Mouse (Mus musculus) myocyte (in vitro differentiated cells): ENCODE data around the gene Zfp697.

Experiments
- CEBPB ChIP-seq: IDR thresholded peaks from 2 replicates; pipeline ENCODE4 v1.6.1; 2011; ENCODE audit warnings: mild to moderate bottlenecking, moderate library complexity; ENCODE audit not compliant: poor library complexity, insufficient read depth, severe bottlenecking
- MAX ChIP-seq: IDR thresholded peaks from one replicate; pipeline ENCODE4 v1.6.1; 2011; ENCODE audit warnings: low read depth, mild to moderate bottlenecking, control low read depth
- MYOD1 ChIP-seq, 3 experiments: IDR thresholded peaks; one replicate each; pipeline ENCODE4 v1.6.1; 2011; ENCODE audit warnings: control low read depth in 2 of 3, low read depth in 2 of 3, mild to moderate bottlenecking in 2 of 3, moderate library complexity in 1 of 3; ENCODE audit not compliant: insufficient read length in 2 of 3, control insufficient read depth in 1 of 3
- POLR2A ChIP-seq: IDR thresholded peaks from one replicate; pipeline ENCODE4 v1.6.1; 2011; ENCODE audit warnings: low read depth, mild to moderate bottlenecking, control low read depth, moderate library complexity; ENCODE audit not compliant: insufficient read length
- POLR2AphosphoS2 ChIP-seq: IDR thresholded peaks from one replicate; pipeline ENCODE4 v1.6.1; 2011; ENCODE audit warnings: low read depth, control low read depth; ENCODE audit not compliant: insufficient read length
- TCF12 ChIP-seq: IDR thresholded peaks from one replicate; pipeline ENCODE4 v1.6.1; 2011; ENCODE audit warnings: mild to moderate bottlenecking, control low read depth; ENCODE audit not compliant: poor library complexity, insufficient read depth, severe bottlenecking
- USF1 ChIP-seq: IDR thresholded peaks from one replicate; pipeline ENCODE4 v1.6.1; 2011; ENCODE audit warnings: low read depth, mild to moderate bottlenecking, control low read depth, moderate library complexity

DNA sequence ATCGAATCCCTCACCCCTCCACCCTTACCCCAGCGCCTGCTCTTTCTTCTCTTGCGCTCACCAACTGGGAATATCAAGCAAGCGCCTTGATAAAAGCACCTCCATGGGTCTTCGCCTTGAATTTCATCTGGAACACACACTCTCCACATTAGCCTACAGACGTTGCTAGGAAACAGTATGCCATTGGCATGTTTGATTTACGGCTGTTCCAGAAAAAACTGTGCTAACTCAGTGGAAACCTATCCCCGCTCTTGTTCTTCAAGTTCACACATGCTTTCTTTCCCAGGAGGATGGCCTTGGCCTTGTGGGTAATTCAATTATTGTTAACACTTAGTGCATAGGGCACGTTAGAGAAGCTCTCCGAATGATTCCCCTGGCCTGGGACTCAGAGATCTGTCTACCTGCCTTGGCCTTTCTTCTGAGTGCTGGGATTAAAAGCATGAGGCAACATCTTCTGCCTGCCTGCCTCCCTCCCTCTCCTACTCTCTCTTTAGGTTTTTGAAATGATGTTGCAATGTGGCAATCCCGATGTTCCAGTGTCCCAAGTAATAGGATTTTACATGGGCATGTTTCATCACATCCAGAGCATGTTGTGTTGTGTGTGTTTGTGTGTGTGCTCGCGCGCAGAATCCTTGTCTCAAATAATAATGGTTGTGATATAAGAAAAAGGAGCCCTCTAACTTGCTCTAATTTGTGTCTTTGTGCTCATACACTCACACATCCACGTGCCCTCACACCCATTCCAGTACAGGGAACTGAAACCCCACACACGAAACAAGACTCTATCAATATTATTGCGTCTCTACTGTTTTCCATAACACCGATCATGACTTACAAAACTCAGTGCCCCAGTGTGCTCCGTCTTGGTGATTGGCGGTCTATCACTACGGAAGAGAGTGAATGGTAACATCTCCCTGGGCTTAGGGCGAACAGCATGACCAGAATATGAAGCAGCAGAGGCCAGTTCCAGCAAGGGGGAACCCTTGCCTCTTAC is 45.3 kb upstream of the Zfp697 start:
- TF ChIP-seq POLR2A (no peak), POLR2AphosphoS2 (no peak), TCF12 (no peak), MYOD1 (IDR thresholded peaks at IDR 0.05; ENCODE audit: control insufficient read depth in 1 of 3, insufficient read length in 2 of 3, low read depth in 2 of 3) (no peak), MAX (no peak), USF1 (no peak), CEBPB (no peak)
